Mouse (Mus musculus) kidney, adult 9 months (tissue): ENCODE data around the gene Shc4.

ENCODE experiments used
- DNase-seq: peaks from one replicate; pipeline ENCODE4 v3.0.0; 2022

Shc4 gene

DNA sequence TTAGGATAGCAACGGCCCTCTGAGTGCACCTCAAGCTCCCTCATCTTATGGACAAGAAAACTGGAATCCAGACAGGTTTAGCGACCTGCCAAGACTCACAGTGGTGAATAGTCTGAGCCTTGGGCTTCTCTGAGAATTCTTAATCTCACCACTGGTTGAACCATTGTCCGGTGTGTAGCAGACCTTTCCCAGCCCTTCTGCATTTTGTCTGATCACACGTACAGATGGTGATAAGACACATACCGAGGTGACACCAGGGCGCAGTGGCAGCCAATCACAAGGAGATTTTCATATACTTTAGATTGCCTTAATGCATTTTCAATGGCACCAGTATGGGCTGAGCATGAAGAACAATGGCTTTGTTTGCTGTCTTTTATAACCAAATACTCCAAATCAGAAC, 95.5 kb downstream of the Shc4 start:
- no peak for DNase-seq

DNA sequence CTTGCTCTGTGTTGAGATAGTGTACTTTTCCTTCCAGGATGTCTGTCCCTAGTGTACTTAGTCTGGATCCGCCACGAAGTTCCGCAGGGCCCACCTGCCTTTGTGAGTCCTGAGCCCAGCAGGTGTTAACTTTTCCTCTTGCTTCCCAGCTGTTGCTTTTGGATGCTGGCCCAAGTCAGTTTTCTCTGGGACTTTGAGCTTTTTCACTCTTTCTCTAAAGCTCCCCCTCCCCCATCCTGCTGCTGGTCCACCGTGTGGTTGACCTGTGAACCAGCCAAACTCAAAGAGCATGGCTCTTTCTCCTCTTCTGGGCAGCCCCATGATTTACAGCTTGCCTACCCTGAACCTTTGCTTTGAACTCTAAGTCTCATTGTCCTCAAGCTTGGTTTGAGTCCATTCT, 97.4 kb downstream of the Shc4 start:
- DNase-seq, result peak; percentile 90

DNA sequence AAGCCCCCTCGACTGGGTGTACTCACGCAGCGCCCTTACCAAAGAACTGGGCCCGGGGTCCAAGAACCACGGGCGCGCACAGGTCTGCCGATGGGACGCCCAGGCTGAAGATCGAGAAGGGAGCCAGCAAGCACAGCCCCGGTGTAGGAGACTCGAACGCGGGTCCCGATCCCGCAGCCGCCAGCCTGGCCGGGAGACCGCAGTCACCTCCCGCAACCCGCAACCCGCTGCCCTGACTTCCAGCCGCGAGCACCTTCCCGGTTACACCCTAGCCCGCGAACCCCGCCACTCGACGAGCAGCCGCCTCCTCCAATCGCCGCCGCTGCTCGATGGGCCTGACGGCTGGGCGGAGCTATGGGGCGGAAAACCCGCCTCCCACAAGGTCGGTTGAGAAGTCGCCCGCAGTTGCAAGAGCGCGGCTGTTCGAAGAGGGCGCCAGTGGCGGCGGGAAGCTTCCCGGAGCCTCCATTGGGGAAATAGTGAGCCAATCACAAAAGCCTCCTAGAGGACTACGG, 99.1 kb downstream of the Shc4 start, which contains the start of gene Cep152:
Gene Cep152, minus strand, starts transcription at position 277 of the 515 bp plus-strand sequence.
- peak; percentile 98 for DNase-seq

DNA sequence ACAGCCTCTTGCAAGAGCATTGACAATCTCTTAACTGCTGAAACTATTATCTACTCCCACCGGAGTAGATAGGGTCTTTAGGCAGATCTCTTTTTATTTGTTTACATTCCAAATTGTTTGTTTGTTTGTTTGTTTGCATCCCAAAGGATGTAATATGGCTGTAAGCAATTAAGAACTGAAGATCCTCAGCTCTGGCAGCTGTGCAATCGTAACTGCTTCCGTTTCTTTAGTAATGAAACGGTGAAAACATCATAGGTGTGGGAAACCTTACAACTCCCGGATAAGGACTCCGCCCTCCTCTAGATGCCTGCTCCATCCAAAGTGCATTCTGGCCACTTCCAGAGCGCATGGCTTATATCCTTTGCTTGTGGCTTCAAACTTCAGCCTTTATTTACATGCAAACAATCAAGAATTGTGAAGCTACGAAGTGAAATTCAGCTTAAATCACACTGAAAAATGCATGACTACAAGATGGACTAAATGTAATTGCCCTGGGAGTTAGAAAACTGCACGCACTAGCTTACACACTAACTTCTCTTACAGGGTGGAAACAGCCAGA, 99.7 kb downstream of the Shc4 start:
- peak; percentile 22 for DNase-seq

DNA sequence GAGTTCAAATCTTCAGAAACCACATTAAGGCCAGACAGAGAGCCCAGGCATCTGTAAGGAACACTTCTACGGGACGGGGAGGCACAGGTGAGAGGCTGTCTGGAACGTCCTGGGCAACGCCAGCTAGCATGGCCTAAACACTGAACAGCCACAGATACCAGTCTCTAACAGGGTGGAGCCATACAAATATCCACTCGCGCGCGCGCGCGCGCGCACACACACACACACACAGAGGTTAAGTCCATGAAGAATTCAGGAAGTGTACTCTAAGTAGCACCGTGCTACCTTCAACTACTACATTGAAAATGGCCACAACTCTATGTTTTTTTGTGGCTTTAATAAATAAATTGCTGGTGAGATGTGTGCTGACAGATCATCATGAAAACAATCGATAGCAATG, 100.7 kb downstream of the Shc4 start:
- no peak for DNase-seq

DNA sequence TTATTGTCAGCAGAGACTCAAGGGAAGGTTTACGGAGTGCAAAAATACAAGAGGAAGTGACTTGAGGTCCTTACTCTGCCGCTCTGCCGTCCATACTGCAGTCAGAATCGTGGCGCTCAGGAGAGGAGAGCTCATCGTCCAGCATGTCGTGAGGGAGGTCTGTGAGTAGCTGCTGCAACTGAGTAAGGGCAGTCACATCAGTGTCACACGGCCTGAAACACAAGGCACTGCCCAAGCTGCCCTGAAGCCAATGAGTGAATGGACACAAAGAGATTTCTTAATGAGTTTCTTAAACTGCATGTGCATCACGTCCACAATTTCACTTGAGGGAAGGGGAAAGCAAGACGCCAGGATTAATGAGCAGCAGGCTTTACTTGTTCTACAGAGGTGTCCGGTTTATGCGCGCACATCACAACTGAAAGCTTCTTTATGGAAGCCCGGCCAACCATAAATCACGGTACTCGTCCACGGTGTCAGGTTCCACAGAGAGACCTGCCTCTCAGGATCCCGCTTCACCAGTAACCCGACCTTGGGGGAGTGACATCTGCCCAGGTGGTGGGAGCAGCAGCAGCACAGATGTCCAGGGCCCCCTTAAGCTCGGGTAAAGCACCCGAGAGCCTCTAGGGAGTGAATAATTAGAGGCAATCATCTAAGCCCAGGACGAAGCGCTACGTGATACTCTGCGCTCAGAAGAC, 103.6 kb downstream of the Shc4 start:
- no peak for DNase-seq

DNA sequence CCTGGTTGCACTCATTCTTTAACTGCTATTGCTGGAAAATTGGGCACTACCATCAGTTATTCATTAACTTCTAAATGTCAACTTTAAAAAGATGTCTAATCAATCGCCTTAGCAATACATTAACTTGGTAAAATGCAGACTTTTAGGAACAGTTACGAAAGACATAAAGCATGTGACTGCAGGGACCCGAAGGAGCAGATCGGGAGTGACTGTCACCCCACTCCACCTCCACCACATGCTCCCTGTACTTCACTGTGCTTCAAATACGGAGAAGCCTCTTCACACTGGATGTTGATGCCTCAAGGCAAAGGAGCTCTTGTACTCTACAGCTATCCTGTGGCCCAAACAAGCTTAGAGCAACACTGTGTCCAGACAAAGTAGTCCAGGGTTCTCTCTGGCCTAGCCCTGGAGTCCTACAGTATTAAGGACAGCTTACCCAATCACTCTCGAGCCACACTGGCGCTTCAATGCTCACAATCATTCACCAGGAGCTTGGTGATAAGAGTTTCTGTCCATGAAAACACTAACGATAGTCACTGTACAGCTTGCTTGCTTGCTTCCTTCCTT, 108.0 kb downstream of the Shc4 start:
- no peak for DNase-seq

DNA sequence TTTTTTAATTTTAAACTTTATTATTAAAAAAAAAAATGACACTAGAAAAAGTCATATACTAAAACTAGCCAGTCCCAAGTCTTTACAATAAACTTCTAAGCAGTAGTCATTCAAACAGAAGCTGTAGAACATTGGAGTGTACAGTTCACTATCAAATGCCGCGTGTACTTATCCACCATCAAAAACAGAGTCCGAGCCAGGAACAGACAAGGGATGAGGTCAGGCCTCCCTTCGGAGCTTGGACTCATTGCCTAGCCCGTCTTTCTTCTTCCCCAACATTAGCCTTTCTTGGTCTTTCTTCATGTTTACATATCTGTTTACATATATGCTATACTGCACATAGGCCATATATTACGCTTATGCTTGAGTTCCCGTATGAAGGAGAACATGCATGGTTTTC, 108.5 kb downstream of the Shc4 start:
- no peak for DNase-seq

DNA sequence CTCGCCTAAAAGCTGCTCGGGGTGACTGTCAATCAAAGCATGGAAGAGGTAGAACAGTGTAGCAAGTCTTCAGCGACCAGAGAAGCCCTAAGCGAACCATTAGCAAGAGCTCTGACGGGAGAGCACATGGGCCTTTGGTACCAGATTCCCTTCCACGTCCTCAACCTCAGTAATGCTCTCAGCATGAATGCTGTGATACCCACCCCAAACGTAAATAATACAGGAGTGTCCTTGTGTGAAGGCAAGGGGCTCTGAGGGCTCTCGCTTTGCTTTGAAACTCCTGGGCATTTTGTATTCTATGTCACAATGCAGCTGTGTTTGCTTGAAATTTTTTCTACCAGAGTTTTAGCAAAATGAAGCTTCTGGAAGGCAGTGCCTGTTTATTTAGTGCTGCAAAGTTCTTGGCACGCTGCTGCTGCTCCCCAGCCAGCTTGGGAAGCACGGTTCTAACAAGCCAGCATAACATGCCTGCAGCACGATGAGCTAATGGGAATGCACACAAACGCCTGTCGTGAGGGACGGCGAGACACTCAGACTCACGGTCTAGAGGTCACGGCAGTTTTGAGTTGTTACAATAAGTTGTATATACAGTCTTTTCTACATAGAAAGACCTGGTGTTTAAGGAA, 117.6 kb downstream of the Shc4 start:
- DNase-seq, result no peak

DNA sequence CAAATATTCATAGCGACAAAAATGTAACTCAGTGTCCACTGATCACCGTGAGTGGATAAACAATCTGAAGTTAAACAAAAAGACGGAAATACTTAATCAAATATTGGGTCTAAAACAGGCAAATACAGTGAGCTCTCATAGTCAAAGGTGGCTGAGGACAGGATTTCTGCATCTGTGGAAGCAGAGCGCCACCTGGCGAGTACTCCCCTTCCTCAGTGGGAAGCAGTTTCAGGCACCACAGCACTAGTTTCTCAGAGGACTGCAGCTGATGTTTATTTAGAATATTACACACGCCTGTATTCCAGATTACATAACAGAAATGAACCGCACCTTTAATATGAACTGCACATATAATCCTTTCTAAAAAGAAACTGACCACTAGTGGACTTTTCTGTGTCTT, 119.3 kb downstream of the Shc4 start:
- peak; percentile 40 for DNase-seq

DNA sequence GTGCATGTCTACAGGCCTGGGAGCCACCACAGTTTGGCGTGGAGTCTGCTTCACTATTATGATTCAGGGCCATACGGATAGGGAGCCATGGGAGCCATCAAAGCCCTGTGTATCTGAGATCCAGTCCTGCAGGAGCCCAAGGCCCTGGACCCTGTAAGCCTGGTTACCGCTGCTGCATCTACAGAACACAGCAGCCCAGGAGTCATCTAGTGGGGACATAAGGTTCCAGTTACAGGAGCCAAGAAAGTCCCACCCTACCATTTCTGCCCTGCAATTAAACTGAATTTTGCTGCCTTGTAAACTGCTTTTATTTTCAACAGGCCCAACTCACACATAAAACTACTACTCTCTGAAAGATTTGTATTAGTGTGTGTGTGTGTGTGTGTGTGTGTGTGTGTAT, 121.0 kb downstream of the Shc4 start:
- no peak for DNase-seq

DNA sequence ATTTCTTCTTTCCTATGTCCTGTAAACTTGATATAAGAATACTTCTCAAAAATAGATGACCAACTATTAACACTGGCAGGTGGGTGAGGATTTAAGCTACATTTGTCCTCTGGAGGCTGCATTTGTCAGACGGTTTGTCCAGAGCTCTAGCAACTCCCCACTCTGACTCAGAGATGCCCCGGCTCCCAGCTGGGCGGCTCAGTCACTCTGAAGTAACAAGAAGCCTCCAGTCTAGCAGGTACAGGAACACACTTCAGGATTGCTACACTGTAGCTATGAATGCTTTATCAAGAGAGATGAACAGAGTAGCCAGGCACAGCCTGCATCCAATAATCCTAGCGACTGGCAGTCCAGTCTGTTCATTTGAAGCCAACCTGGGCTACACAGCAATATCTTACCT, 125.0 kb downstream of the Shc4 start:
- DNase-seq, result no peak

DNA sequence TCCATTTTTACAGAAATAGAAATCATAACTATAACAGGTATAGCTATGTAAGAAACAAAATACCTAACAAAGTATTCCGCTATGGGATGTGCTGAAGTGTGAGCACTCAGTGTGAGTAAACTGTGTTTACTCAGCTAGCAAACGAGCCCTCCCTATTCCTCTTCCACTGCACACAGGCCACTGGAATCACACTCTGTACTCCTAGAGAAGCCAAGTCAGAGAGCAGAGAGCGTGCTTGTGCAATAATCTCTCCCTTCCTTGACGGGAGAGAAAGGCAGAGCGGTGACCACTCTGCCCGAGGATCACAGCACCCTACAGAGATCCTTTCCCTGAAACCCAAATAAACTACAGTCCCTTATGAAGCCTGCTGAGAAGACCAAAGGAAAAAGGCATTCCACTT, 125.7 kb downstream of the Shc4 start:
- no peak for DNase-seq

DNA sequence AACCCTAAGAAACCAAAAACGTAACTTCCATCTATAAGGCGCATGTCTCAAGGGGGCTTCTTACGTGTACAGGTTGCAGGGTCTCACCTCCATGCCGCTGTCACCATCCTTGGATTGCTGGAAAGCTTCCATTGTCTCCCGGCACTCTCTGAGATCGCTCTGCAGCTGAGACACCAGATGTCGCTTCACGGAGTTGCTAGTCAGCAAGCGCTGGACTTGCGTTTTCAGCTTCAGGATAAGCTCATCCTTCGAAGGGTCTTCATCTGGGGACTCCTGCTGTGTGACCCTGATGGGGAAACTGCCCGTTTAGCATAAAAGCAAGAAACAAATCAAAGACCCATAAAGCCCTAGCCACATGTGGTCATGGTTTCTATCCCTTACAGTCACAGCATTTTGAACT, 129.2 kb downstream of the Shc4 start:
- DNase-seq, result no peak

DNA sequence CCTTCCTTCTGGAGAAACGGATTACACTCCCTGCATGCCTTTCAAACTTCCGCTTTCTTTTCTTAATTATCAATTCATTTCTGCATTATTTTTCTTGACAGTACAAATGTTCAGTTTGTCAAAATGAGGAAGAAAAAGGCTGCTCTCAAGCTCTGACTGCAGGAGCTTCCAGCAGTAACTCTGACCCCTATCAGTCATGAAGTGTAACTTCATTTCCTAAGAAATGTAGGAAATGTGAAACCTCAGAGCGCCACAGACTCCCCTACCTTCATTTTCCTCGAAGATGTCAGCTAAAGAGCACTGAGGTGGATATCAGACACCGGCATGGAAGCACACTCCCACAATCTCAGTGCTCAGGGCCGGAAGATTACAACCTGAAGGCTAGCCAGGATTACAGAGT, 129.9 kb downstream of the Shc4 start:
- no peak for DNase-seq

DNA sequence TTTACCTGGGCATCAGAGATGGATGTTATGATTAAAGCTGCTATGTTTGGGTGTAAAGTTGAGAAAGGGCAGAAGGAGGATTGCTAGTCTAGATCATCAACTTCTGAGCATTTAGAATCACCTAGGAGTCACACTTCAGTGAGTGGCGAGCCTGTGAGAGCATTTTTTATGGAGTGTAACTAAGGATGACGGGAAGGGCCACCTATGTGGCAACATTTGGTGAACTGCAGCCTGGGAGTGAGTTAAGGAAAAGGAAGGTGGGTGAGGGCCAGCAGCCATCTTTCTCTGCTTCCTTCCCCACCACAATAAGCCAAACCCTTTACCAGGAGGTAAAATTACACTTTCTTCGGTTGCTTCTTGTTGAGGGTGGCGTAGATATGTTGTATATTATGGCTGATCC, 132.1 kb downstream of the Shc4 start:
- no peak for DNase-seq

DNA sequence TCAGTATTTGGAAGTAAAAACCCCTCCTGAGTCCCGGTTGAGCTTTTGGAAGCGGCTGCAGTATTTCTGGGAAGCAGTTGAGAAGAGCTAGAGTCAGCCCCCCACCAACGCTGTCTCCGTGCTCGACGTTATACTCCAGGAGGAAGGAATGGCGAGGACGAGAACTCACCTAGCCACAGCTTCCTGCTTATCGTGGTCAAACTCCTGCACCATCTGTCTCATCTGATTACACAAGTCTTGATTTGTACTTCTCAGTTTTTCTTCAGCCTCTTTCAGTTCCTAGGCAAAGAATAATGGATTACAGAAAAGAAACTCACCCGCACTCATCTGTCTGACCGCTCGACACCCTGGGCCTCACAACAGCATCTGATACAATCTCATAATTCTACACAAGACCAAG, 134.7 kb downstream of the Shc4 start:
- DNase-seq, result no peak

DNA sequence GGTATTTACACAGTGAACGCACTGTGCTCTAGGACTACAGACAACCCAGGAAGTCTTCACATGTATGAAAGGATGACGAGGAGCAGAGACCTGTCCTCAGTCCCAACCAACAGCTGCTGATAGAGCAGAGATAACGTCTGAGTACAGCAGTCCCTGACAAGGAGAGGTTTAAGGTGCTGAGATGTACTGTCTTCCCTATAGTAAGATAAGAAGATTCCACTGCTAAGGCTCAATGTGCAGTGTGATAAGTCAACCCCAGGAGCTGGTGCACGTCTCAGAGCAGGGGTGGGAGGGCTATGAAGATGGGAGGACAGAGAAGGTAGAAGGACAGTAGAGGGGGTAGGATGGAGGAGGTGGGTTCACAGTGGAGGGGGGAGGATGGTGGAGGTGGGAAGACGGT, 142.9 kb downstream of the Shc4 start:
- DNase-seq, result no peak

DNA sequence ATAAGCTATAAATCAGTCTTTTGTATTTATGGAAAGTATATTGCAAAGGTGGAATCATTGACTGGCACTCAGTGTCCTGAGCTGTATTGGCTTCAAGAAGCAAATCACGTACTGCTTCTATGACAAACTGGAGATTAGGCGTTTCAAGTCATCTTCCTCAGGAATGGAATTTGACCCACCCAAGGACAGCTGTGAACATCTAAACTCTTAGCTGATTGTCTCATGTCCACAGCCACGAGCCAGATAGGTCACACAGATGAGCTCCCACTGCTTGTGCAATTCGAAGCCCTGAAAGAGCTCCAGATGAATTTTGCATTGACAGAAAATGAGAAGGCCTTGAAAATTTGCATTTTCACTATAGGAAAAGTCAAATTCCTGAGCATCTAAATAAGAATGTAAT, 146.3 kb downstream of the Shc4 start:
- no peak for DNase-seq
